Mouse (Mus musculus) midbrain, embryonic 11.5 days (tissue): ENCODE measurements around the gene Larp4. TPM values are rescaled to one million over a fixed set of nuclear protein-coding genes. Genes with fewer than 3 reads are reported as not detected.
"Not testable (repeated sequence)": the region's sequence is repeated elsewhere in the genome, so short reads cannot be mapped to it uniquely, and the experiment has no call there.

Source experiments
- ATAC-seq: fragments of 200-750 bp; cut with Nextera tagmentation; 2 replicates; pipeline ENCODE4 v1.8.0; 2017; ENCODE audit warnings: moderate TSS enrichment, moderate library complexity; ENCODE audit not compliant: low FRiP score
- DNase-seq: peaks from one replicate; pipeline ENCODE4 v3.0.0; 2015; ENCODE audit warnings: low spot score; ENCODE audit errors: missing footprints
- H3K27ac ChIP-seq: fragments of 300-500 bp; sonication (generic); 2 replicates; pipeline ENCODE4 v1.5.1; 2014; ENCODE audit warnings: low read depth, low read length
- H3K27me3 ChIP-seq: fragments of 300-500 bp; sonication (generic); 2 replicates; pipeline ENCODE4 v1.6.1; 2014; ENCODE audit warnings: mild to moderate bottlenecking, low read length, moderate library complexity, mixed read lengths; ENCODE audit not compliant: control insufficient read depth, insufficient read depth
- H3K36me3 ChIP-seq: fragments of 300-500 bp; sonication (generic); 2 replicates; pipeline ENCODE4 v1.6.1; 2014; ENCODE audit warnings: mild to moderate bottlenecking, low read length, moderate library complexity, mixed read lengths; ENCODE audit not compliant: control insufficient read depth, insufficient read depth
- H3K4me1 ChIP-seq: fragments of 300-500 bp; sonication (generic); 2 replicates; pipeline ENCODE4 v1.6.1; 2014; ENCODE audit warnings: low read length; ENCODE audit not compliant: control insufficient read depth, insufficient read depth
- H3K4me2 ChIP-seq: fragments of 300-500 bp; sonication (generic); 2 replicates; pipeline ENCODE4 v1.6.1; 2014; ENCODE audit warnings: mild to moderate bottlenecking, moderate library complexity
- H3K4me3 ChIP-seq: fragments of 300-500 bp; sonication (generic); 2 replicates; pipeline ENCODE4 v1.5.1; 2014; ENCODE audit warnings: low read depth, low read length
- H3K9ac ChIP-seq: fragments of 300-500 bp; sonication (generic); 2 replicates; pipeline ENCODE4 v1.6.1; 2014; ENCODE audit warnings: low read length
- H3K9me3 ChIP-seq: fragments of 300-500 bp; sonication (generic); 2 replicates; pipeline ENCODE4 v1.6.1; 2016; ENCODE audit warnings: low read length; ENCODE audit not compliant: control insufficient read depth
- WGBS: fragments of 180-500 bp; shearing (Covaris S2); extraction: QIAGEN DNeasy Blood & Tissue Kit; methylation state at CpG from one replicate; pipeline ENCODE4 v1.1.7; 2014; 5-methylcytosine and 5-hydroxymethylcytosine counted together
- polyA plus RNA-seq: library from polyadenylated mRNA; unstranded; fragments of >200 nt; fragmentation: Nextera tagmentation; extraction: Ambion mirVana; gene quantifications from 2 replicates; pipeline ENCODE4 v1.2.1, GENCODE M21; 2014

Larp4 gene
- polyA plus RNA-seq: 36.9 and 41.8 TPM in 2 replicates

- H3K9ac ChIP-seq, H3K4me3 ChIP-seq, H3K9me3 ChIP-seq, H3K27me3 ChIP-seq, H3K4me2 ChIP-seq, H3K4me1 ChIP-seq, H3K27ac ChIP-seq, H3K36me3 ChIP-seq, ATAC-seq: not testable (repeated sequence)
- WGBS: 87% methylated on average over 6 of the region's 6 CpGs
- peak; percentile 72 for DNase-seq
Observed at GRCm38 (mm10) chr15:99969765-99970164, at the start of gene Larp4. Gene Larp4, plus strand, starts transcription at chr15:99970065.

GRCm38 (mm10) chr15:99931231-99931630 lies 38.6 kb upstream of the Larp4 start:
- Histone ChIP-seq H3K9ac (no peak overlapping the region), H3K9me3 (no peaks in the 10 kb centered on the region), H3K4me3 (no peak overlapping the region), H3K27me3 (no peaks in the 10 kb centered on the region), H3K36me3 (no peaks in the 10 kb centered on the region), H3K4me2 (no peak overlapping the region), H3K4me1 (no peaks in the 10 kb centered on the region), H3K27ac (no peak overlapping the region)
- no peak for DNase-seq
- WGBS: 88% methylated on average over 8 of the region's 8 CpGs
- ATAC-seq: no peak

GRCm38 (mm10) chr15:99934501-99934900 lies 35.4 kb upstream of the Larp4 start:
- 45% methylated on average over 1 of the region's 1 CpGs for WGBS
- H3K9me3 ChIP-seq: no peaks in the 10 kb centered on the region
- no peaks in the 10 kb centered on the region for H3K4me1 ChIP-seq
- DNase-seq (no peak), ATAC-seq (no peak)
- H3K36me3 ChIP-seq: no peaks in the 10 kb centered on the region
- no peaks in the 10 kb centered on the region for H3K27me3 ChIP-seq
- no peak overlapping the region for H3K27ac ChIP-seq
- no peak overlapping the region for H3K4me2 ChIP-seq
- H3K9ac ChIP-seq: no peak overlapping the region
- no peak overlapping the region for H3K4me3 ChIP-seq

- ATAC-seq: no peak
- no peak for DNase-seq
- Histone ChIP-seq H3K9ac (no peak overlapping the region), H3K27ac (no peak overlapping the region), H3K4me1 (no peaks in the 10 kb centered on the region), H3K4me3 (no peak overlapping the region), H3K36me3 (no peaks in the 10 kb centered on the region), H3K27me3 (no peaks in the 10 kb centered on the region), H3K4me2 (no peak overlapping the region), H3K9me3 (no peaks in the 10 kb centered on the region)
- WGBS: 86% methylated on average over 3 of the region's 3 CpGs
Observed at GRCm38 (mm10) chr15:99936659-99937058, 33.2 kb upstream of the Larp4 start.

- no peaks in the 10 kb centered on the region for H3K4me1 ChIP-seq
- no peaks in the 10 kb centered on the region for H3K36me3 ChIP-seq
- H3K27ac ChIP-seq: no peak overlapping the region
- WGBS: 82% methylated on average over 8 of the region's 8 CpGs
- H3K4me2 ChIP-seq: no peak overlapping the region
- no peak overlapping the region for H3K9ac ChIP-seq
- H3K27me3 ChIP-seq: no peaks in the 10 kb centered on the region
- DNase-seq (no peak), ATAC-seq (no peak)
- no peak overlapping the region for H3K4me3 ChIP-seq
- H3K9me3 ChIP-seq: no peaks in the 10 kb centered on the region
Observed at GRCm38 (mm10) chr15:99937841-99938240, 32.0 kb upstream of the Larp4 start.

- ATAC-seq (no peak), DNase-seq (no peak)
- Histone ChIP-seq H3K36me3 (no peaks in the 10 kb centered on the region), H3K27me3 (no peaks in the 10 kb centered on the region), H3K4me2 (no peak overlapping the region), H3K27ac (no peak overlapping the region), H3K9me3 (peaks cover 3% of the 10 kb centered on the region; the same call in 1 of the 2 replicates), H3K9ac (no peak overlapping the region), H3K4me1 (no peaks in the 10 kb centered on the region), H3K4me3 (no peak overlapping the region)
- 55% methylated on average over 2 of the region's 2 CpGs for WGBS
Observed at GRCm38 (mm10) chr15:99940426-99940825, 29.4 kb upstream of the Larp4 start.

GRCm38 (mm10) chr15:99940970-99941630 lies 28.8 kb upstream of the Larp4 start:
- DNase-seq (no peak), ATAC-seq (no peak)
- Histone ChIP-seq H3K27me3 (no peaks in the 10 kb centered on the region), H3K9ac (no peak overlapping the region), H3K4me3 (no peak overlapping the region), H3K36me3 (no peaks in the 10 kb centered on the region), H3K4me2 (no peak overlapping the region), H3K9me3 (peaks cover 3% of the 10 kb centered on the region; the same call in 1 of the 2 replicates), H3K27ac (no peak overlapping the region), H3K4me1 (no peaks in the 10 kb centered on the region)
- WGBS: 57% methylated on average over 4 of the region's 4 CpGs

- H3K27ac ChIP-seq: no peak overlapping the region
- no peaks in the 10 kb centered on the region for H3K36me3 ChIP-seq
- no peak for DNase-seq
- H3K4me1 ChIP-seq: no peaks in the 10 kb centered on the region
- H3K9ac ChIP-seq: no peak overlapping the region
- ATAC-seq: no peak
- WGBS: 80% methylated on average over 4 of the region's 4 CpGs
- H3K9me3 ChIP-seq: no peaks in the 10 kb centered on the region
- no peaks in the 10 kb centered on the region for H3K27me3 ChIP-seq
- no peak overlapping the region for H3K4me3 ChIP-seq
- H3K4me2 ChIP-seq: no peak overlapping the region
Observed at GRCm38 (mm10) chr15:99955324-99955723, 14.5 kb upstream of the Larp4 start.

GRCm38 (mm10) chr15:99965103-99965775 lies 4.6 kb upstream of the Larp4 start:
- no peak overlapping the region for H3K4me2 ChIP-seq
- no peak overlapping the region for H3K4me3 ChIP-seq
- no peaks in the 10 kb centered on the region for H3K9me3 ChIP-seq
- 91% methylated on average over 8 of the region's 8 CpGs for WGBS
- H3K9ac ChIP-seq: no peak overlapping the region
- H3K27me3 ChIP-seq: no peaks in the 10 kb centered on the region
- no peaks in the 10 kb centered on the region for H3K36me3 ChIP-seq
- H3K4me1 ChIP-seq: no peaks in the 10 kb centered on the region
- H3K27ac ChIP-seq: no peak overlapping the region
- ATAC-seq: no peak
- DNase-seq: no peak
